Mouse (Mus musculus): ENCODE data around the gene Ptges3l. TPM values are rescaled to one million over a fixed set of nuclear protein-coding genes. Genes with fewer than 3 reads are reported as not detected.
"Not testable (repeated sequence)": the region's sequence is repeated elsewhere in the genome, so short reads cannot be mapped to it uniquely, and the experiment has no call there.

The Ptges3l gene
- polyA plus RNA-seq, 1 experiment from 2014 or later = 24.1 TPM

DNA sequence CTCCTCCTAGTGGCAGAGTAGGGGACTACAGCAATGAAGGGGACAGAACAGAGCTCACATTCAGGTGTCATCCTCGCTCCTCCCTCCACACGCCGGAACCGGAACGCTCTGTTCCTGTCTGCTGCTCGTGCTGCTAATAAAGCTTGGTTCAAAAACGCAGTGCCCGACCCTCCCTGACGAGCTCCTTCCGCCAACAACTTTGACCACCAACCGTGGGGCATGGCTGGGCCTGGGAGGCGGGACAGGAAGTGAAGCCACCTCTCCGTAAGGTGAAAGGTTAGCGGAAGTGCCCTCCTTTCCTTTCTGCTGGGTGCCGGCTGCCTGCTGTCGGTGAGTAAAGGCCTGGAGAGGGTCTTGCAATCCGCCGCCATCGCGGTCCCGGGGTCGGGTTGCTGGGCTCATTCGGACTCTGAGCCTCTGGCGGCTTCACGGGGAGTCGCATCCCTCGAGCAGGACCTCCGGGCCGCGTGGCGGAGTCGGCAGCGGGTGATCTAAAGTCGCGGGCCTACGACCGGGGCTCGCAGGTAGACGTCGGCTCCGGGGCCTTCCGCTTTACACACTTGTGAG is 17.1 kb upstream of the Ptges3l start, which contains the start of gene Rpl27:
Gene Rpl27 (plus strand): TSS at position 172 of the 567 bp plus-strand sequence.
- WGBS = under 1% methylated on average over 42 of the region's 42 CpGs
- Histone ChIP-seq H3K9me3 (ENCODE audit: control insufficient read depth, low read depth, low read length) (no peaks in the 10 kb centered on the region), H3K9ac (replicated peaks; ENCODE audit: low read depth, low read length) (peak within 1 kb of the TSS; percentile 95), H3K27me3 (ENCODE audit: control insufficient read depth, insufficient read depth, low read length) (no peaks in the 10 kb centered on the region), H3K36me3 (ENCODE audit: control insufficient read depth, insufficient read depth, low read length) (peaks cover 21% of the 10 kb centered on the region), H3K4me2 (replicated peaks; ENCODE audit: low read depth, low read length) (peak within 1 kb of the TSS; percentile 93), H3K27ac (ENCODE audit: low read length) (peak within 1 kb of the TSS; percentile 90), H3K4me1 (ENCODE audit: control insufficient read depth, insufficient read depth, low read length) (peaks cover 15% of the 10 kb centered on the region; the same call in 1 of the 2 replicates), H3K4me3 (ENCODE audit: low read depth, low read length) (peak within 1 kb of the TSS; percentile 87)
- ATAC-seq (ENCODE audit: insufficient number of reproducible peaks, insufficient read depth, low FRiP score, low read depth) = peak; percentile 98

DNA sequence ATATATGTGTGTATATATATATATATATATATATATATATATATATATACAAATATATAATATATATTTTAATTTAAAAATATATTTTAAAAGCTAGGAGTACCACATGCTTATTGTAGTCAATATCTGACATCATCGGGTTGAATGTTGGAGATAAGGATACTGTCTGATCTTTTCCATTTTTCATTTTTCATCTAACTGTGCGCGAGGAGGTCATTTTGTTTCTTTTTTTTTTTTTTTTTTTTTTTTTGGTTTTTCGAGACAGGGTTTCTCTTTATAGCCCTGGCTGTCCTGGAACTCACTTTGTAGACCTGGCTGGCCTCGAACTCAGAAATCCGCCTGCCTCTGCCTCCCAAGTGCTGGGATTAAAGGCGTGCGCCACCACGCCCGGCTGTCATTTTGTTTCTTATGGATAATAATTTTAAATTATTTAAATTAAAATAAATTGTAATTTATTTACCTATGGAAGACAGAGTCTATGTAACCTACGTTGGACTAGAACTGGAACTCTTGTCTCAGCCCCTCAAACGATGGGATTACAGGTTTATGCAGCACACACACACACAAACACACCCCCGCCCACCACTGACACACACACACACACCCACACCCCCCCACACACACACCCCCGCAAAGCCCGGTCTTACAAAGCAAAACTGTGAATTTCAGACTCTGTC is 16.5 kb upstream of the Ptges3l start:
- H3K9ac ChIP-seq (replicated peaks; ENCODE audit: low read depth, low read length); H3K27me3 ChIP-seq (ENCODE audit: control insufficient read depth, insufficient read depth, low read length); H3K27ac ChIP-seq (ENCODE audit: low read length); H3K9me3 ChIP-seq (ENCODE audit: control insufficient read depth, low read depth, low read length); ATAC-seq (ENCODE audit: insufficient number of reproducible peaks, insufficient read depth, low FRiP score, low read depth): not testable (repeated sequence)
- Histone ChIP-seq H3K4me2 (replicated peaks; ENCODE audit: low read depth, low read length) (peak overlapping the region; percentile 31), H3K4me1 (ENCODE audit: control insufficient read depth, insufficient read depth, low read length) (peaks cover 15% of the 10 kb centered on the region; the same call in 1 of the 2 replicates), H3K36me3 (ENCODE audit: control insufficient read depth, insufficient read depth, low read length) (peaks cover 21% of the 10 kb centered on the region), H3K4me3 (ENCODE audit: low read depth, low read length) (peak overlapping the region; percentile 87)
- WGBS = 38% methylated on average over 15 of the region's 15 CpGs

DNA sequence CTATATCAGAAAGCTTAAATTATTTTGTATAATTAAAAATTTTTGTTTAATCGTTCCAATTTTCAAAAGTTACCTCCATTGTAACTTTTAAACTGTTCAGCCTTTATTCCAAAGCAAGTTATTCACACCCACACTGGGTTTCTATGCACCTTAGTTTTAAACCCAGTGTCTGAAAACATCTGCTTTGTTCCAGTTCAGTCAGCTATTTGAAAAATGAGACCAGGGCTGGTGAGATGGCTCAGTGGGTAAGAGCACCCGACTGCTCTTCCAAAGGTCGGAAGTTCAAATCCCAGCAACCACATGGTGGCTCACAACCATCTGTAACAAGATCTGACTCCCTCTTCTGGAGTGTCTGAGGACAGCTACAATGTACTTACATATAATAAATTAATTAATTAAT is 12.9 kb upstream of the Ptges3l start:
- H3K27me3 ChIP-seq (ENCODE audit: control insufficient read depth, insufficient read depth, low read length); H3K4me1 ChIP-seq (ENCODE audit: control insufficient read depth, insufficient read depth, low read length); H3K9ac ChIP-seq (replicated peaks; ENCODE audit: low read depth, low read length); H3K4me3 ChIP-seq (ENCODE audit: low read depth, low read length); H3K9me3 ChIP-seq (ENCODE audit: control insufficient read depth, low read depth, low read length); H3K4me2 ChIP-seq (replicated peaks; ENCODE audit: low read depth, low read length); ATAC-seq (ENCODE audit: insufficient number of reproducible peaks, insufficient read depth, low FRiP score, low read depth); H3K27ac ChIP-seq (ENCODE audit: low read length): not testable (repeated sequence)
- WGBS = 54% methylated on average over 3 of the region's 3 CpGs
- peaks cover 18% of the 10 kb centered on the region for H3K36me3 ChIP-seq (ENCODE audit: control insufficient read depth, insufficient read depth, low read length)

DNA sequence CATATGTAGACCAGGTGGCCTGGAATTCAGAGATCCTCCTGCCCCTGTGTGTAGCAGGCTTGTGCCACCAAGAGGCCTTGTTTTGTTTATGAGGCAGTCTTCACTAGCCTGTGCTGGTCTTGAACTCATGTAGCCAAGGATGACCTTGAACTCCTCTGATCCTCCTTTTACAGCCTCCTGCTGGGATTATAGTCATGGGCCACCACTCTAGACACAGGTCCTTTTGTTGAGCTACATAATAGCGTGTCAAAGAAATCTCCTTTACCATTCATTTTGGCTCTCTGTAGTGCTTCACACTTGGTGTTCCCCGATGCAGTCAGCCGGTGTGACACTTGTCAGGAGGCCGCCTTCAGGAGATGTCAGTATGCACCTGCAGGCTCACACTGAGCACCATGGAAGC is 11.8 kb upstream of the Ptges3l start:
- no peak overlapping the region for H3K4me2 ChIP-seq (replicated peaks; ENCODE audit: low read depth, low read length)
- no peaks in the 10 kb centered on the region for H3K4me1 ChIP-seq (ENCODE audit: control insufficient read depth, insufficient read depth, low read length)
- H3K9ac ChIP-seq (replicated peaks; ENCODE audit: low read depth, low read length) = no peak overlapping the region
- no peaks in the 10 kb centered on the region for H3K9me3 ChIP-seq (ENCODE audit: control insufficient read depth, low read depth, low read length)
- no peak overlapping the region for H3K4me3 ChIP-seq (ENCODE audit: low read depth, low read length)
- WGBS = 84% methylated on average over 4 of the region's 4 CpGs
- ATAC-seq (ENCODE audit: insufficient number of reproducible peaks, insufficient read depth, low FRiP score, low read depth) = no peak
- no peak overlapping the region for H3K27ac ChIP-seq (ENCODE audit: low read length)
- H3K36me3 ChIP-seq (ENCODE audit: control insufficient read depth, insufficient read depth, low read length) = peaks cover 25% of the 10 kb centered on the region
- no peaks in the 10 kb centered on the region for H3K27me3 ChIP-seq (ENCODE audit: control insufficient read depth, insufficient read depth, low read length)

DNA sequence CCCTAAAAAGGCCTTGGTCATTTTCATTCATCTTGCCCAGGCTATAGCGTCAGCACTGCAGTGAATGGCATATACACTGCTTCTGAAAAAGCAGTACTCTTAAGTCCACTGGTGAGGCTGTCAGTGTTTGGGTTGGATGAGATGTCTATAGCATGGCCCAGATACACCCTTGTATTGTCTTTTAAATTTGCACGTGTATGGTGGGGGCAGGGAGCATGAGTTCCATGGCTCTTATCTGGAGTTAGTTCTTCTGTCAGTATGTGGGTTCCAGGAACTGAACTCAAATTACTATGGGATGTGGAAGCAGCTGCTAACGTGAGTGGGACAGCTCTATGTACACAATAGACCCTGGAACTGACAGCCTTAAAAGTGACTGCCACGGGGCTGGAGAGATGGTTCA is 10.7 kb upstream of the Ptges3l start:
- Histone ChIP-seq H3K4me1 (ENCODE audit: control insufficient read depth, insufficient read depth, low read length) (no peaks in the 10 kb centered on the region), H3K4me3 (ENCODE audit: low read depth, low read length) (no peak overlapping the region), H3K4me2 (replicated peaks; ENCODE audit: low read depth, low read length) (no peak overlapping the region), H3K27me3 (ENCODE audit: control insufficient read depth, insufficient read depth, low read length) (no peaks in the 10 kb centered on the region), H3K36me3 (ENCODE audit: control insufficient read depth, insufficient read depth, low read length) (peaks cover 35% of the 10 kb centered on the region), H3K9me3 (ENCODE audit: control insufficient read depth, low read depth, low read length) (no peaks in the 10 kb centered on the region), H3K27ac (ENCODE audit: low read length) (no peak overlapping the region), H3K9ac (replicated peaks; ENCODE audit: low read depth, low read length) (no peak overlapping the region)
- 82% methylated on average over 4 of the region's 4 CpGs for WGBS
- ATAC-seq (ENCODE audit: insufficient number of reproducible peaks, insufficient read depth, low FRiP score, low read depth) = no peak

DNA sequence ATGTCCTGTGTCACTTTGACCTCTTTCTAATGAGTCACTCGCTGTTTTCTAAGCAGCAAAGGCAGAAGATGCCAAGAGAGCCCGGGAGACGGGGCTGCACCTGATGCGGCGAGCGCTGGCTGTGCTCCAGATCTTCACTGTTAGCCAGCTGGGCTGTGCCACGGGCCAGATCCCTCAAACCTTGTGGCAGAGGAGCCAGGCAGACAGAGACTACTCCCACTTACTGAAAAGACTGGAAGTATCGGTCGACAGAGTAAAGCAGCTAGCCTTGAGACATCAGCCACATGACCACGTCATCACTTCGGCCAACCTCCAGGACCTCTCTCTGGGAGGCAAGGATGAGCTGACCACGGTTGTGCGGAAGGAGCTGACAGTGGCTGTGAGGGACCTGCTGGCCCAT is 8.3 kb upstream of the Ptges3l start:
- no peak for ATAC-seq (ENCODE audit: insufficient number of reproducible peaks, insufficient read depth, low FRiP score, low read depth)
- 85% methylated on average over 13 of the region's 13 CpGs for WGBS

DNA sequence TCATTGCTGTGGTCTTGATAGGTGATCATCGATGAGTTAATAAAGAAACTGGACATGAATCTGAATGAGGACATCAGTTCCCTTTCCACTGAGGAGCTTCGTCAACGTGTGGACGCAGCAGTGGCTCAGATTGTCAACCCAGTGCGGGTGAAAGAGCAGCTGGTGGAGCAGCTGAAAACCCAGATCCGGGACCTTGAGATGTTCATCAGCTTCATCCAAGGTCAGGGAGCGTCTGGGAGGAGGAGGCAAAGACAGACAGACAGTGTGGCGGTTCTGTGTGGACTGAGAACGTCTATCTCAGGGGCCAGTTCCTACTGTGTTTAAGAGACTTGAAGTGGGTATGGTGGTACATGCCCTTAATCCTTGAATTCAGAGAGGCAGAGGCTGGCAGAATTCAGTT is 6.2 kb upstream of the Ptges3l start:
- Histone ChIP-seq H3K9ac (replicated peaks; ENCODE audit: low read depth, low read length) (no peak overlapping the region), H3K4me3 (ENCODE audit: low read depth, low read length) (no peak overlapping the region), H3K4me1 (ENCODE audit: control insufficient read depth, insufficient read depth, low read length) (peaks cover 8% of the 10 kb centered on the region; the same call in 1 of the 2 replicates), H3K27ac (ENCODE audit: low read length) (no peak overlapping the region), H3K36me3 (ENCODE audit: control insufficient read depth, insufficient read depth, low read length) (peaks cover 41% of the 10 kb centered on the region), H3K27me3 (ENCODE audit: control insufficient read depth, insufficient read depth, low read length) (no peaks in the 10 kb centered on the region), H3K9me3 (ENCODE audit: control insufficient read depth, low read depth, low read length) (no peaks in the 10 kb centered on the region), H3K4me2 (replicated peaks; ENCODE audit: low read depth, low read length) (no peak overlapping the region)
- WGBS = 90% methylated on average over 9 of the region's 9 CpGs
- ATAC-seq (ENCODE audit: insufficient number of reproducible peaks, insufficient read depth, low FRiP score, low read depth) = no peak

More for the DNA sequence above, 8.3 kb upstream of the Ptges3l start:
- Histone ChIP-seq H3K27ac (ENCODE audit: low read length) (no peak overlapping the region), H3K27me3 (ENCODE audit: control insufficient read depth, insufficient read depth, low read length) (no peaks in the 10 kb centered on the region), H3K9ac (replicated peaks; ENCODE audit: low read depth, low read length) (no peak overlapping the region), H3K4me3 (ENCODE audit: low read depth, low read length) (no peak overlapping the region), H3K4me2 (replicated peaks; ENCODE audit: low read depth, low read length) (no peak overlapping the region), H3K4me1 (ENCODE audit: control insufficient read depth, insufficient read depth, low read length) (no peaks in the 10 kb centered on the region), H3K36me3 (ENCODE audit: control insufficient read depth, insufficient read depth, low read length) (peaks cover 41% of the 10 kb centered on the region), H3K9me3 (ENCODE audit: control insufficient read depth, low read depth, low read length) (no peaks in the 10 kb centered on the region)

DNA sequence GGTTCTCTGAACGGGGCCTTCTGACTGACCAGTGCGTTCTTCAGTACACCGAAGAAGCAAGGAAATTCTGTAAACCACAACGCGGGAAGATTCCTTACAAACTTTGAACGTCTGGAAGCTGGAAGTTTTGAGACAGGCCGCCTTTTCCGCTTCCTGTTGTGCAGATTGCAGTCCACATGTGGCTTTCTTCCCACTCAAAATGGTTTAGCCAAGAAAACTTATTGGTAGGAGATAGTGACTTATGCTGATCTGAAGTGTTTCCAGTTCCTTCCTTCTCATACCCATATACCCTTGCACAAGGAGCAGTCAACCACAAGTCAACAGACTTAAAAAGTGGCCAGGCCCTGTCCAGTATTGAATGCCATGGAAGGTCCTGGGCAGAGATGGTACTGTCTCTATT is 1.0 kb upstream of the Ptges3l start:
- H3K27ac ChIP-seq (ENCODE audit: low read length) = no peak overlapping the region
- H3K9ac ChIP-seq (replicated peaks; ENCODE audit: low read depth, low read length) = no peak overlapping the region; the same call in 1 of the 2 replicates
- H3K4me2 ChIP-seq (replicated peaks; ENCODE audit: low read depth, low read length) = peak overlapping the region; percentile 86
- peaks cover 9% of the 10 kb centered on the region for H3K36me3 ChIP-seq (ENCODE audit: control insufficient read depth, insufficient read depth, low read length)
- no peaks in the 10 kb centered on the region for H3K27me3 ChIP-seq (ENCODE audit: control insufficient read depth, insufficient read depth, low read length)
- H3K4me3 ChIP-seq (ENCODE audit: low read depth, low read length) = peak overlapping the region; percentile 97; the same call in 1 of the 2 replicates
- WGBS = 60% methylated on average over 8 of the region's 8 CpGs
- no peaks in the 10 kb centered on the region for H3K9me3 ChIP-seq (ENCODE audit: control insufficient read depth, low read depth, low read length)
- H3K4me1 ChIP-seq (ENCODE audit: control insufficient read depth, insufficient read depth, low read length) = peaks cover 19% of the 10 kb centered on the region; the same call in 1 of the 2 replicates
- no peak for ATAC-seq (ENCODE audit: insufficient number of reproducible peaks, insufficient read depth, low FRiP score, low read depth)

Data from stomach, embryonic 14.5 days (tissue).